Mouse (Mus musculus): ENCODE measurements around the gene Sln. TPM values are rescaled to one million over a fixed set of nuclear protein-coding genes. Genes with fewer than 3 reads are reported as not detected.

Gene Sln
- polyA plus RNA-seq, 1 experiment from 2014 or later = 1.6 TPM

DNA sequence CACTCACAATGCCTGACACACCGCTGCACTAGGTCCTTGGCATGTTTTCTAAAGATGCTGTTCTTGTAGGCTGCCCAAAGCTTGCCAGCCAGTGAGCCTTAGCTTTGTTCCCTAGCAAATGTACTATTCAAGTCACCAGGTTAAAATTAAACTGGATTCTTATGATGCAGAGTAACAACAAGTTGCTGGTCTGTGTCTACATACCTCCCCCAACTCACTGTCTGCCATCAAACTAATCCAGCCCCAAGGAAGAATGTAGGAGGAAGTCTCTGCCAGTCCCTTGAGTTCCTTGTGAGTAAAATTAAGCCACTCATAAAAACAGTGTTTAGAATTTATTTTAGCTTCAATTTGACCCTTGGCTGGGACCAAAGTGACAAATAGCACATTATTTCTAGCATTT lies 3.7 kb downstream of the Sln start:
- no peaks in the 10 kb centered on the region for H3K9me3 ChIP-seq
- no peak overlapping the region for H3K27ac ChIP-seq
- no peaks in the 10 kb centered on the region for H3K4me1 ChIP-seq
- H3K4me2 ChIP-seq = no peak overlapping the region
- no peaks in the 10 kb centered on the region for H3K36me3 ChIP-seq
- H3K27me3 ChIP-seq (replicated peaks) = no peaks in the 10 kb centered on the region
- WGBS = 71% methylated on average over 1 of the region's 1 CpGs
- no peak for ATAC-seq (ENCODE audit: insufficient read depth, low FRiP score, low read depth)
- H3K9ac ChIP-seq = no peak overlapping the region
- no peak overlapping the region for H3K4me3 ChIP-seq (replicated peaks)

DNA sequence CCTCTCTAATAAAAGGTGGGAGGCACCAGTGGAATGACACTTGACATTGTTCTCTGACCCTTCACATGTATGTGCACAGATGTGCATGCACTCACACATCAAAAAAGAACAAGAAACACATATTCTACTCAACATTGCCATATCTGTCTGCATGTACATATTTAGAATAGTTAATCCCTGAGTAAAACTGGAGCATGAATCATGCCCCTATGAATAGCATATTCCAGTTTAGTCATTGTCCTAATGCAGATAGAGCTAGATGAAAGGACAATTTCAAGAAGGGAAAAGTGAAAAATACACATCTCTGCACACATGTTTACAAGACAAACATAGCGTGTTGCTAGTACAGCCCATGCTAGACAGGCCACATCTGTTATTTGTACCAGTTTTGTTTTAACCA lies 4.6 kb downstream of the Sln start:
- no peak for ATAC-seq (ENCODE audit: insufficient read depth, low FRiP score, low read depth)
- WGBS = 73% methylated on average over 1 of the region's 1 CpGs

DNA sequence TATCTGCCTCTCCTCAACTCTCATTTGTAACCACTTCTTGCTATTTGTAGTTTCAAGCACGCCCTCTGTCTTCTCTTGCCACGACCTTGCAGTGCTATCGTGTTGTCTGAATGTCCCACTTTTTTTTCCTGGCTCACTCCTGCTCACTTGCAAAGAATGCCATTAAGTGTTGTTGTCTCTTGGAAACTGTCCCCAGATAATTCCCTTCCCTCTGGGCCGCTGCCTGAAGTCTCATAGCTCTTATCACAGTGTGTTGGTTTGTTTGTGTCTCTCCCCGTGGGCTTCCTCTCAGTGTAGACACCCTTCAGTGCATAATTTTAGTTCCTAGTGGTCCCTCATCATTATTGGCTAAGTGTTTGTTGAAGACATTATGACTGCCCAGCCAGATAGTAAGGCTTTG lies 7.9 kb downstream of the Sln start:
- no peak for ATAC-seq (ENCODE audit: insufficient read depth, low FRiP score, low read depth)
- no peaks in the 10 kb centered on the region for H3K27me3 ChIP-seq (replicated peaks)
- no peak overlapping the region for H3K27ac ChIP-seq
- H3K4me3 ChIP-seq (replicated peaks) = no peak overlapping the region
- WGBS = 61% methylated on average over 5 of the region's 5 CpGs
- no peak overlapping the region for H3K9ac ChIP-seq
- no peaks in the 10 kb centered on the region for H3K36me3 ChIP-seq
- no peaks in the 10 kb centered on the region for H3K9me3 ChIP-seq
- no peaks in the 10 kb centered on the region for H3K4me1 ChIP-seq
- no peak overlapping the region for H3K4me2 ChIP-seq

More for the DNA sequence above, 4.6 kb downstream of the Sln start:
- H3K9ac ChIP-seq = no peak overlapping the region
- H3K4me1 ChIP-seq = no peaks in the 10 kb centered on the region
- H3K27ac ChIP-seq = no peak overlapping the region
- no peaks in the 10 kb centered on the region for H3K9me3 ChIP-seq
- no peaks in the 10 kb centered on the region for H3K27me3 ChIP-seq (replicated peaks)
- H3K4me3 ChIP-seq (replicated peaks) = no peak overlapping the region
- no peak overlapping the region for H3K4me2 ChIP-seq
- no peaks in the 10 kb centered on the region for H3K36me3 ChIP-seq

DNA sequence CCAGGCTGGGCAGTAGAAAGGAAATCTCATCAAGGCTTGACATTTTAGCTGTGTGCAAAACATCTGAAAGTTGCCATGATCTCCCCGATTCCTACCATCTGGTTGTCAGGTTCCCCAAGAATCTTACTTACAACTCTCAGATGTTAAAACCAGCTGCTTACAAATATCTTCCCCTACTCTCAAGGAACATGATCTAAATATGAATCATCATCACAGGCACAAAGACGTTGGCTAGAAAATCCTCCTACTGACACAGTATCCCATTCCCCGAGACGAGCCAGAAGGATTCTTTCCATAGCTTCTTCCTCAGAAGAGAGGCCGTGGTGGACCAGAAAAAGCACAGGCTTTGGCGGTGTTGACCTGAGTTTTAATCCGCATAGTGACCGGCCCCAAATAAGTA lies 23.3 kb downstream of the Sln start:
- Histone ChIP-seq H3K9me3 (no peaks in the 10 kb centered on the region), H3K36me3 (no peaks in the 10 kb centered on the region), H3K27me3 (replicated peaks) (no peaks in the 10 kb centered on the region), H3K4me2 (no peak overlapping the region), H3K9ac (no peak overlapping the region), H3K4me1 (no peaks in the 10 kb centered on the region), H3K27ac (no peak overlapping the region), H3K4me3 (replicated peaks) (no peak overlapping the region)
- 82% methylated on average over 8 of the region's 8 CpGs for WGBS
- ATAC-seq (ENCODE audit: insufficient read depth, low FRiP score, low read depth) = no peak

DNA sequence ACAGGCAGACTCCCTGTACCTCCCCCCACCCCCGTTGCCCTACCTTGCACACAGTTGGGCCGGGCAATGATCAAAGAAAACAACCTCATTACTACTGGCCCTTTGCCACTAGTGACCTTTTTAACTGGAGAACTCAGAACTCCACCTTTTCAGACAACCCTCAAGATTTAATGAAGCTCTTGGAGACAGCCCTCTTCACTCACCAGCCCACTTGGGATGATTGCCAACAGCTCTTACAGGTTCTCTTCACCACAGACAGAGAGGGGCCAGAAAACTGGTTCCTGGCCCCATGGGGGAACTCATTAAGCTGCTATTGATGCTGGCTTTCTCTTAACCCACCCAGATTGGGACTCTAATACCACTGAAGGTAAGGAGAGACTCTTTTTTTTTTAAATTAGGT lies 27.5 kb downstream of the Sln start:
- H3K27me3 ChIP-seq (replicated peaks) = no peaks in the 10 kb centered on the region
- ATAC-seq (ENCODE audit: insufficient read depth, low FRiP score, low read depth) = no peak
- H3K4me1 ChIP-seq = no peaks in the 10 kb centered on the region
- H3K4me2 ChIP-seq = no peak overlapping the region
- H3K9ac ChIP-seq = no peak overlapping the region
- WGBS = 33% methylated on average over 2 of the region's 2 CpGs
- H3K36me3 ChIP-seq = no peaks in the 10 kb centered on the region
- H3K27ac ChIP-seq = no peak overlapping the region
- no peak overlapping the region for H3K4me3 ChIP-seq (replicated peaks)
- no peaks in the 10 kb centered on the region for H3K9me3 ChIP-seq

DNA sequence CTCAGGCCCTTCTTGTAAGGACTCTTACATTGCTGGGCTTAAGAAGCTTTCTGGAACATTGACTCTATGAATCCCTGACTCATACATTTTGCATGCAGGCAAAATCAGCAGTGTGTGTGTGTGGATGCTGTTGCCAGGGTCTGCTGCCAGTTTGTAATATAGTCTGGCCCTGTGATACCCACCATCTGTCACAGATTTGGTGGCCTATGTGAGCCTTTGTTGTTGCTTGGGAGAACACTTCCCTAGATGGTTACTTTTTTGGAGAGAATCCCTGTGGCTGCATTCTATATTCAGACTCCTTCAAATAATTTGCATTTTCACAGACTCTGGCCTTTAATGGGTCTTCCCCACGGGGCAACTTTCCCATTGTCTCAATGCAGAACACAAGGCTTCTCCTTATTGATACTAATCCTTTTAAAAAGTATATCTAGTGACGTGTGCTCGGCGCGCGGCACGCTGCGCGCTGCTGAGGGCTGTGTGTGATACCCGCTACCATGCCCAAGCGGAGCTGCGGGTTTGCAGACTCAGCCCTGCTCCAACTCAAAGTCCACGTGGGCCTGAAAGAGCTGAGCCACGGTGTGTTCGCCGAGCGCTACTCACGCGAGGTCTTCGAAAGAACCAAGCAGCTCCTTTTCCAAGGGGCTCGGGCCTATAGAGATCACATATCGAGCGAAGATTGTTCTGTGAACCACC lies 33.8 kb downstream of the Sln start:
- no peak overlapping the region for H3K27ac ChIP-seq
- H3K4me3 ChIP-seq (replicated peaks) = no peak overlapping the region
- H3K36me3 ChIP-seq = no peaks in the 10 kb centered on the region
- H3K9me3 ChIP-seq = no peaks in the 10 kb centered on the region
- H3K27me3 ChIP-seq (replicated peaks) = no peaks in the 10 kb centered on the region
- H3K9ac ChIP-seq = no peak overlapping the region
- H3K4me1 ChIP-seq = no peaks in the 10 kb centered on the region
- no peak for ATAC-seq (ENCODE audit: insufficient read depth, low FRiP score, low read depth)
- WGBS = 92% methylated on average over 23 of the region's 23 CpGs
- H3K4me2 ChIP-seq = no peak overlapping the region

DNA sequence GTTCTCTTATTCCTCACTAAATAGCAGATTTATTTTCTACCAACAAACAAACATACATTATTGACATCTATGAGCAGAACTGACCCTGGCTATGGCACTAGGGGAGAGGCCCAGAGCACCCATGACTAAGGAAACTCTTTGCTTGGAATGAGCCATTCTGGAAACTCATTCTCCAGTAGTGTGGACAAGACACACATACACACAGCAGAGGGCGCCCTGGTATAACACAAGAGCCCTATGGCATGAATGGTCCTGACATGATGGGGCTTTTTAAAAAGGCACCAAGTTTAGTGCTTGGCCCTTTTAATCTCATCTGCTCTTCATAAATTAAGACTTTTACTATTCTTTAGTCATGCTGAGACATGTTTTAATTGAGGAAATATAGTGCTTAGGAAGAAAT lies 40.1 kb downstream of the Sln start:
- Histone ChIP-seq H3K4me2 (no peak overlapping the region), H3K36me3 (no peaks in the 10 kb centered on the region), H3K9ac (no peak overlapping the region), H3K9me3 (no peaks in the 10 kb centered on the region; the same call in 1 of the 2 replicates), H3K27ac (no peak overlapping the region), H3K27me3 (replicated peaks) (no peaks in the 10 kb centered on the region), H3K4me1 (no peaks in the 10 kb centered on the region), H3K4me3 (replicated peaks) (no peak overlapping the region)
- no peak for ATAC-seq (ENCODE audit: insufficient read depth, low FRiP score, low read depth)
- 0% methylated on average over 1 of the region's 1 CpGs for WGBS

DNA sequence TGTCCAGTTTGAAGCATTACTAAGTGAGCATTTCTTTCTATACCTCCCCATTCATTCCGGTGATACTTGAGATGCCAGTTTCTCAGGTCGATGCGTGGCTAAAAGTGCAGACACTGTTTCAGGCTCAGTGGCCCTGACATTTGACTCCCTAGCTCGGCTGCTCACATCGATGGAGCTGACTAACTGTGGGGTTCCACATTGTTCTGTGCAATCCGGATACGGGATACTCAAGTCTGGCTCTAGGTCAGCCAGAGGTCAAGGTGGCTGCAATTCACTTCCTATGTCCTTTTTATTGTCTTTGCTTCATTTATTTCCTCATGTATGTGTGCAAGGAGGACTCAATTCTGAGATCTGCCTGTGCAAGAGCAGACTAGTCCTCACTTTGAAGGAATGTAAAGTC lies 45.9 kb downstream of the Sln start:
- H3K9me3 ChIP-seq = no peaks in the 10 kb centered on the region; the same call in 1 of the 2 replicates
- H3K9ac ChIP-seq = no peak overlapping the region
- H3K4me3 ChIP-seq (replicated peaks) = no peak overlapping the region
- no peaks in the 10 kb centered on the region for H3K27me3 ChIP-seq (replicated peaks)
- no peak overlapping the region for H3K4me2 ChIP-seq
- ATAC-seq (ENCODE audit: insufficient read depth, low FRiP score, low read depth) = no peak
- no peaks in the 10 kb centered on the region for H3K36me3 ChIP-seq
- no peak overlapping the region for H3K27ac ChIP-seq
- WGBS = 72% methylated on average over 7 of the region's 7 CpGs
- H3K4me1 ChIP-seq = no peaks in the 10 kb centered on the region

DNA sequence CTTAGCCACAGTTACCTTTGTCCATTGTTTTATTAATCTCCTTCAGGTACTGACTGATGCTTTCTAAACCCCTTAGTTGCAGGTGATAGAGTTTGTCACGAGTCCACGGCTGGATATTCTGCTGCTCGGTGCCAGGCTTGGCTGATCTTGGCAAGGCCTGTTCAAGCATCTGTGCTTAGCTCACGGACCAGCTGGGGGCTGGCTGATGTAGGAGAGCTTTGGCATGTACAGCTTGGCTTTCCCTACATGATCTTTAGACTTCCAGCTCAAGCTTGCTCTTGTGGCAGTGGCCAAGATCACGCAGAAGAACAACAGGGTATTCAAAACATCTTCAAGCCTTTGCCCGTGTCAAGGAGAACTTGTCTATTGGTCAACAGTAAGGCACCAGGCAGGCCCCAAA lies 49.9 kb downstream of the Sln start:
- Histone ChIP-seq H3K4me3 (replicated peaks) (no peak overlapping the region), H3K4me1 (no peaks in the 10 kb centered on the region), H3K27me3 (replicated peaks) (no peaks in the 10 kb centered on the region), H3K9ac (no peak overlapping the region), H3K4me2 (no peak overlapping the region), H3K27ac (no peak overlapping the region), H3K36me3 (no peaks in the 10 kb centered on the region), H3K9me3 (no peaks in the 10 kb centered on the region)
- ATAC-seq (ENCODE audit: insufficient read depth, low FRiP score, low read depth) = no peak
- 82% methylated on average over 6 of the region's 6 CpGs for WGBS

DNA sequence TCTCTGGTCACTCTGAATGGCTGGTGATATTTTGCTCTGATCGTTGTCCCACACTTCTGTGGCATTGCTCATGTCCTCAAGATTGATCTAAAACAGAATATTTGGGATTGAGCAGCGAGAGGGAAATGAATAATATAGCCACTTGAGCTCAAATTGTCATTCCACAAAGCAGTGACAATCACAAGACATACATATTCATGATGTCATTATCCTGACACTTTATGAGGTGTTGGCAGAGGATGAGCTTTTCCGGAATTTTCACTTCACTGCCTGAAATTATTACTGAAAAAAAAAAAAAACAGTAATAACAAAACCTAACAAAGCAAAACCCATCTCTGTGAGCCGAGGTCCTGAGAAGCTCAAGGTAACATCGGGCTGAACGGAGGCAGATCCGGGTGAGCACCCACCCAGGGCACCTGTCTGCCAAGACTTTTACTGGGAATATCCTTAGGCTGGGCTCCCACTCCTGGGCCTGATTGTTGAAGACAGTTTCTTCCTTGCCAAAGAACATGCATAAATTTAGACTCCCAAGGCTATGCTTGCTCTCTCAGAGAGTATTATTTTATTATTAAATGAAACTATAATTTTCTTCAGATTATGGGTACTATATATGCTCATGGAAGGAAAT lies 53.4 kb downstream of the Sln start:
- Histone ChIP-seq H3K9ac (no peak overlapping the region), H3K36me3 (no peaks in the 10 kb centered on the region), H3K4me2 (no peak overlapping the region), H3K27me3 (replicated peaks) (no peaks in the 10 kb centered on the region), H3K9me3 (no peaks in the 10 kb centered on the region), H3K27ac (no peak overlapping the region), H3K4me1 (no peaks in the 10 kb centered on the region), H3K4me3 (replicated peaks) (no peak overlapping the region)
- 89% methylated on average over 7 of the region's 7 CpGs for WGBS
- no peak for ATAC-seq (ENCODE audit: insufficient read depth, low FRiP score, low read depth)
